Mouse (Mus musculus) lung, adult 2 months (tissue): Measurements from ENCODE around the gene Fcho2. TPM values are rescaled to one million over a fixed set of nuclear protein-coding genes. Genes with fewer than 3 reads are reported as not detected.
A peak's percentile ranks its signal among the peaks of the same experiment; 100 is the strongest.

Experiments used
- DNase-seq: peaks from one replicate; pipeline ENCODE4 v3.0.0; 2022
- H3K4me1 ChIP-seq: fragments of 200-500 bp; 2 replicates; pipeline ENCODE4 v1.6.1; 2011; ENCODE audit warnings: low read length; ENCODE audit not compliant: control insufficient read depth, insufficient read depth
- H3K4me3 ChIP-seq: fragments of 200-500 bp; replicated peaks from 2 replicates; pipeline ENCODE3; 2011; ENCODE audit warnings: low read depth, mild to moderate bottlenecking, control low read depth, low read length; ENCODE audit errors: extremely low read depth
- CTCF ChIP-seq: fragments of 200-500 bp; IDR thresholded peaks from 2 replicates; pipeline ENCODE4 v1.5.1; 2011; ENCODE audit warnings: mild to moderate bottlenecking, low read length, control low read depth; ENCODE audit not compliant: insufficient read depth
- POLR2A ChIP-seq: fragments of 200-500 bp; IDR thresholded peaks from 2 replicates; pipeline ENCODE4 v1.6.1; 2011; ENCODE audit warnings: low read depth, mild to moderate bottlenecking, control low read depth, low read length, borderline replicate concordance; ENCODE audit errors: extremely low read depth
- WGBS: fragments of 180-500 bp; shearing (Covaris S2); methylation state at CpG from one replicate; pipeline ENCODE4 v1.1.7; 2018; 5-methylcytosine and 5-hydroxymethylcytosine counted together
- polyA plus RNA-seq: library from polyadenylated mRNA; depleted of rRNA; stranded (reverse); fragments of >200 nt; gene quantifications from 2 replicates; pipeline ENCODE4 v1.2.3, GENCODE M21; 2012

Gene Fcho2
- polyA plus RNA-seq, 1 experiment, result 21.1 TPM

- Histone ChIP-seq H3K4me3 (no peak overlapping the region), H3K4me1 (peaks cover 12% of the 10 kb centered on the region)
- 65% methylated on average over 5 of the region's 5 CpGs for WGBS
- no peak for TF ChIP-seq CTCF
- no peak for TF ChIP-seq POLR2A
- DNase-seq, result no peak
These were observed 115.2 kb downstream of the Fcho2 start for GRCm38 (mm10) chr13:98699982-98700540.

DNA sequence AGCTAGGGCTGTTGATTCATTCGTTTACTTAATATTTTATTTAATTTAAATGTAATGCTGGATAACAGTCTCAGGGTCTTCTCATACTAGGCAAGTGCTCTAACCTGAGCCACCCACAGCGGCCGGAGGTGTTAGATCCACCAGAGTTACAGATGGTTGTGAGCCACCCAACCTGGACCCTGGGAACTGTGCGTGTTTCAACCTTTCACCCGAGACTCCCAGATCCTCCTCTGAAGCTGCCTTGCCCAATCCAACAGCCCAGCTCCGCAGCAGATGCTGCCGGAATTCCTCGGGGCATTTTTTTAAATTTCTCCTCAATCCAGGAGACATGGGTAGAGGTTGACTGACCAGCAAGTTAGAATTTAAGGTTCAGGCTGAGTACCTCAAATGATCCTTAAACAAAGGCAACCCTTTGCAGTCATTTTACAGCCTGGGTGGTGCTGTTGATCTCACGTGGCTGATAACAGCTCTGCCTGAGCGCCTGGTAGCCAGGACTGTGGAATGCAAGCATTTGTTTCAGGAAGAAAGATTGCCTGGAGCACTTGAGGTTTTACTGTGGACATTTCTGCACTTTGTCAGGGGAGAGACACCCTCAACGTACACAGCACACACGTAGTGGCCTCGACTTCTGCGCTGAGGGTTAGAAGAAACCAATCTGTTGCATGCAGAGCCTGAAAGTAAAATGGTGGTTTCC lies 116.1 kb downstream of the Fcho2 start:
- Histone ChIP-seq H3K4me3 (no peak overlapping the region), H3K4me1 (peaks cover 12% of the 10 kb centered on the region)
- TF ChIP-seq POLR2A, result no peak
- no peak for TF ChIP-seq CTCF
- no peak for DNase-seq
- 53% methylated on average over 14 of the region's 14 CpGs for whole genome bisulfite sequencing

DNA sequence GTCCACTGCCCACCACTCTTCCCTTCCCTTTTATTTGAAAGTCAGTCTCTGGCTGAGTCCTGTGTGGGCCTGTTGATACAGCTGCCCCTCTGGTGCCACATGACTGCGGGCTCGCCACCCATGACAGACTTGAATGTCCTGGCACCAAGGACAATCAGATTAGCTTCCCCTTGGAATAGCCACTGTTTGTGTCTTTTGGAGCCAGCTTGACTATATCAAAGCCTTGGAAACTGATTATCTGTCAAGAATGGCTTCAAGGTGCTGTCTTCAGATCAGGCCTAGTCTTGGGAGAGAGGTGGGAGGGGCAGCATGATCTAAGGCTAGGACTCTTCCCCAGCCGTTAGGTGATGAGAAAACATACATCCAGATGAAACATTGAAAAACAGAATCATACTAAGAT lies 118.5 kb downstream of the Fcho2 start:
- 70% methylated on average over 3 of the region's 3 CpGs for WGBS
- Histone ChIP-seq H3K4me1 (peaks cover 12% of the 10 kb centered on the region), H3K4me3 (no peak overlapping the region)
- DNase-seq, result no peak
- TF ChIP-seq POLR2A (no peak), CTCF (no peak)

DNA sequence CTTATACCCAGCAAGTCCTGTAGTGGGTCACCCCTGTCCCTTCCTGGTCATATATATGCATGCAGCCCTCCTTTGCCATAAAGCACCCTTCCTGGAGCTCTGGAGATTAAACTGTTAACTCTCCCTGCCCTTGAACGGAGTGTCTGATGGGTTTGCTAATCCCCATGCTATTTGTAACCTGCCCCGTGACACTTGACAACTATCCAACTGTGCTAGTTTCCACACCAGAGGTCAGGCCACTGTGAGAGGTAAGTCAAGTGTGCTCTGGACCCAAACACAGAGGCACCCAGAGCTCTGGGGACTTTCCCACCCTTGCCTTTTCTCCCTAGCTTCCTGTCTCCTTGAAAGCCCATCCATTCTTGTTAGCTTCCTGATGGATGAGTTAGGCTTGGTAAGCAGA lies 119.7 kb downstream of the Fcho2 start:
- peaks cover 12% of the 10 kb centered on the region for H3K4me1 ChIP-seq
- no peak for TF ChIP-seq POLR2A
- no peak for TF ChIP-seq CTCF
- no peak overlapping the region for H3K4me3 ChIP-seq
- peak; percentile 56 for DNase-seq
- 40% methylated on average over 2 of the region's 2 CpGs for WGBS

- TF ChIP-seq POLR2A, result no peak
- TF ChIP-seq CTCF, result no peak
- peak within 1 kb of the TSS; percentile 37 for H3K4me3 ChIP-seq
- peak; percentile 39 for DNase-seq
- 6% methylated on average over 44 of the region's 44 CpGs for WGBS
- peaks cover 13% of the 10 kb centered on the region for H3K4me1 ChIP-seq
These were observed 120.4 kb downstream of the Fcho2 start, which contains the start of gene Tmem171 for GRCm38 (mm10) chr13:98694773-98695314. Gene Tmem171, minus strand, starts transcription at chr13:98694834.

- 68% methylated on average over 11 of the region's 11 CpGs for WGBS
- no peak overlapping the region for H3K4me3 ChIP-seq
- peak; percentile 26 for DNase-seq
- peaks cover 11% of the 10 kb centered on the region for H3K4me1 ChIP-seq
- TF ChIP-seq CTCF, result no peak
- no peak for TF ChIP-seq POLR2A
These were observed 121.9 kb downstream of the Fcho2 start for GRCm38 (mm10) chr13:98693316-98693715.

GRCm38 (mm10) chr13:98691956-98692515 lies 123.2 kb downstream of the Fcho2 start:
- Histone ChIP-seq H3K4me3 (no peak overlapping the region), H3K4me1 (peaks cover 11% of the 10 kb centered on the region)
- no peak for DNase-seq
- no peak for TF ChIP-seq POLR2A
- no peak for TF ChIP-seq CTCF
- WGBS, result 82% methylated on average over 13 of the region's 13 CpGs

DNA sequence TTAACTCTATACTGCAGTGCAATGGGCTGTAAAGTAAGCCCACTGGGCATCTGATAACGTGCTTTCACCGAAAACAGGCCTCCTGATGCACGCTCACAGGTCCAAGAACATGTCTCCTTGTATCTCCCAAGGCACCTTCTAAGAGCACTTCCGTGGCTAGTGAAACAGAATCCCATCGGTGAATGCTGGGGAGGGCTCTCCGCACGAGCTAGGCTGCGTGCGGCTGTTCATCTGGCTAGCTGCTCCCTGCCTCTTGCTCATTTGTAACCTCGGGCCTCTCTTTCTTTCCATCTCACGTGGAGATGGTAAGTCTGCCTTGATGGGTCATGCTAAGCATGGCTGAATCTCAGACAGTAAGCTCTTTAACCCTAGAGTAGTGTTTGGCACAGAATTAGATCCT lies 124.4 kb downstream of the Fcho2 start:
- Histone ChIP-seq H3K4me1 (peaks cover 5% of the 10 kb centered on the region), H3K4me3 (no peak overlapping the region)
- WGBS, result 85% methylated on average over 11 of the region's 11 CpGs
- TF ChIP-seq POLR2A (no peak), CTCF (no peak)
- no peak for DNase-seq

- 44% methylated on average over 11 of the region's 11 CpGs for WGBS
- Histone ChIP-seq H3K4me1 (peaks cover 3% of the 10 kb centered on the region; the same call in 1 of the 2 replicates), H3K4me3 (no peak overlapping the region)
- TF ChIP-seq POLR2A, result no peak
- no peak for TF ChIP-seq CTCF
- DNase-seq, result peak; percentile 45
These were observed 125.5 kb downstream of the Fcho2 start for GRCm38 (mm10) chr13:98689605-98690290.
